Mouse (Mus musculus): ENCODE data around the gene Shcbp1l.

Gene Shcbp1l

GRCm38 (mm10) chr1:153486120-153486519 lies 61.2 kb downstream of the Shcbp1l start:
- in situ Hi-C loops (cut with MboI, MseI): loop anchor here (10.0 kb wide), 1 partner anchor 1721 kb away; no protein-coding TSS in a partner anchor

GRCm38 (mm10) chr1:153486767-153487499 lies 62.0 kb downstream of the Shcbp1l start:
- in situ Hi-C loops (cut with MboI, MseI): loop anchor here (10.0 kb wide), 1 partner anchor 1722 kb away; no protein-coding TSS in a partner anchor

DNA sequence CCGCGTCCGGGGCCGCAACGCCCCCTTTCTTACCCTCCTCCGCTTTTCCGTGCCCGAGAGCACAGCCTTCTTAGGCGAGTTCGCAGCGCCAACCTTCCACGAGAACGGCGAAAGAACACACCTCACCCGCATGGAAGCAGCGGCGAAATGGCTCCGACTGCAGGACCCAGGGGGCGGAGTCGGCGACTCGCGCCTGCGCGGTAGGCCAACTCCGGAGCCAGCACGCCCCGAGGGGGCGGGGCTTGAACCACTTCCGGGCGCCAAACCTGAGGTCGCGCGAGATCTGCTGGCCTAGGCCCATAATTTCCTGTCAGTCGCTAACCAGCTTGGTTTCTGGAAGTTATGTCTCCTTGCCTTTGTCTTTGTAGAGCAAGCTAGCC lies 62.5 kb downstream of the Shcbp1l start, which contains the start of gene Dhx9:
TSS of gene Dhx9 (minus strand) at position 161 of the 380 bp plus-strand sequence.
- in situ Hi-C loops (cut with MboI, MseI): loop anchor here (10.0 kb wide), 1 partner anchor 1723 kb away; no protein-coding TSS in a partner anchor

- in situ Hi-C loops (cut with MboI, MseI): loop anchor here (10.0 kb wide), 1 partner anchor 1724 kb away; no protein-coding TSS in a partner anchor
Observed at GRCm38 (mm10) chr1:153489132-153489531, 64.2 kb downstream of the Shcbp1l start.

DNA sequence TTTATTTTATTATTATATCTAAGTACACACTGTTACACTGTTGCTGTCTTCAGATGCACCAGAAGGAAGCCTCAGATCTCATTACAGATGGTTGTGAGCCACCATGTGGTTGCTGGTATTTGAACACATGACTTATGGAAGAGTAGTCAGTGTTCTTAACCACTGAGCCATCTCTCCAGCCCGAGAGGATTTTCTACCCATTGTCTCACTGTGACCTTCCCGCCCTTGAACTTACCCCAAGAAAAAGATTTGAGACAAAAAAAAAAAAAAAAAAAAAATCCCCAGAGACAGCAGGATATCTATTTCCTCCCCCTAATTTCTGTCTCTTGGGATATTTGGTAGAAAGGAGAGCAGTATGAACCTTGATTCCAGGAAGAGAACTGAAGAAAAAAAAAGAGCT lies 64.6 kb downstream of the Shcbp1l start:
- in situ Hi-C loops (cut with MboI, MseI): loop anchor here (10.0 kb wide), 1 partner anchor 1725 kb away; no protein-coding TSS in a partner anchor

DNA sequence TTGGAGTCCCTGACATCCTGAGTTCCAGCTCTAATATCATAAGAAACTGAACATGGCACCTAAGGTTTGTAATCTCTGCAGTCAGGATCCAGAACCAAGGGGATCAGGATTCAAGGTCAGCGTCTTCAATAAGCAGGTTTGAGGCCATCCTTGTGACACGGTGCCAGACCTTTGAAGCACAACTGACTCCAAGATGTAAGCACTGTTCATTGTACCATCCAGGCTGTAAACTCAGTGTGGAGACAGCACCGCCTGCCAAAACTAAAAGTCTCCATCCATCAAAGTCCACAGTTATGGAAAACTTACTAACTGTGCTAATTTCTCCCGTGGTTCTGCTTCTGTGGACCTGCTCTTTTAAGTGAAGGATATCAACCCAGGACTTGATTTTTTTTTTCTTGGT lies 65.0 kb downstream of the Shcbp1l start:
- in situ Hi-C loops (cut with MboI, MseI): loop anchor here (10.0 kb wide), 2 partner anchors 1725 to 1935 kb away; no protein-coding TSS in a partner anchor

- in situ Hi-C loops (cut with MboI, MseI): loop anchor here (10.0 kb wide), 1 partner anchor 1937 kb away; no protein-coding TSS in a partner anchor
Observed at GRCm38 (mm10) chr1:153491345-153491744, 66.4 kb downstream of the Shcbp1l start.

DNA sequence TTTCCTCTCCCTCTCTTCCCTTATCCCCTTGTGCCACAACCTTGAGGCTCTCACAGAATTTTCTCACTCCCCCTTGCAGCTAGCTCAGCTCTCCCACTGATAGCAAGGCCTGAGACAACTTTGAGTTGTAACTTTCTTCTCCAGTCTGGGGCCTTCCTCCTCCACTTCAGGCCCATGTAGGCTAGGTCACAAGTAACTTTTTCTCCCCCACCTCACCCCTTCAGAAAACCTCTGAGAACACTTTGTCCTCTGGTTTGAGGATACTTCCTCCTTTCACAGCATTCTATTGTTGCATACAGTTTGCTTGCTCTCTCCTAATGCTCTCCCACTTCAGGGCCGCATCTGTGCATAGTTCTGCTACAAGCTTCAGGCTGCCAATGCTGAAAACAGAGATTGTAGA lies 66.9 kb downstream of the Shcbp1l start:
- in situ Hi-C loops (cut with MboI, MseI): loop anchor here (10.0 kb wide), 1 partner anchor 1937 kb away; no protein-coding TSS in a partner anchor

GRCm38 (mm10) chr1:153493338-153493737 lies 68.4 kb downstream of the Shcbp1l start:
- in situ Hi-C loops (cut with MboI, MseI): loop anchor here (10.0 kb wide), 1 partner anchor 1939 kb away; no protein-coding TSS in a partner anchor

DNA sequence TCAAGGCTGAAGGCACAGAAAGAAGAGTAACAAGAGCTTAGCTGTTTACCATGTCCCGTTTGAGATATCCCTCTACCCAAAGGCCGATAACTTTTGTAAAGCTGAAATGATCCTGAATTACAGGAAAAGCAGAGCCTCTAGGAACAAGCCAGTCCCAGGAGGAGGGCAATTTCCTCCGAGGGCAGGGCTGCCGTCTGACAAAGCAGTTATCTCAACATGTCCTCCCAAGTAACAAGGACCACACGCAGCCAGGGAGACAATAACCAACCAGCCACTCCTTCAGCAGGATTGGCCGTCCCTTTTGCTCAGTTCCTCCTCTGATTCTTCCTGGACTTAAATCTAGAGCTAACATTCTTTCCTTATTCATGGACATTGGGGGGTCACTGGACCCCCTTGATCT lies 69.0 kb downstream of the Shcbp1l start:
- in situ Hi-C loops (cut with MboI, MseI): loop anchor here (10.0 kb wide), 1 partner anchor 1939 kb away; no protein-coding TSS in a partner anchor

GRCm38 (mm10) chr1:153496030-153496429 lies 71.1 kb downstream of the Shcbp1l start:
- in situ Hi-C loops (cut with MboI, MseI): loop anchor here (10.0 kb wide), 1 partner anchor 1941 kb away; no protein-coding TSS in a partner anchor

- in situ Hi-C loops (cut with MboI, MseI): no loop called here
Observed at GRCm38 (mm10) chr1:153500030-153500429, 75.1 kb downstream of the Shcbp1l start.

DNA sequence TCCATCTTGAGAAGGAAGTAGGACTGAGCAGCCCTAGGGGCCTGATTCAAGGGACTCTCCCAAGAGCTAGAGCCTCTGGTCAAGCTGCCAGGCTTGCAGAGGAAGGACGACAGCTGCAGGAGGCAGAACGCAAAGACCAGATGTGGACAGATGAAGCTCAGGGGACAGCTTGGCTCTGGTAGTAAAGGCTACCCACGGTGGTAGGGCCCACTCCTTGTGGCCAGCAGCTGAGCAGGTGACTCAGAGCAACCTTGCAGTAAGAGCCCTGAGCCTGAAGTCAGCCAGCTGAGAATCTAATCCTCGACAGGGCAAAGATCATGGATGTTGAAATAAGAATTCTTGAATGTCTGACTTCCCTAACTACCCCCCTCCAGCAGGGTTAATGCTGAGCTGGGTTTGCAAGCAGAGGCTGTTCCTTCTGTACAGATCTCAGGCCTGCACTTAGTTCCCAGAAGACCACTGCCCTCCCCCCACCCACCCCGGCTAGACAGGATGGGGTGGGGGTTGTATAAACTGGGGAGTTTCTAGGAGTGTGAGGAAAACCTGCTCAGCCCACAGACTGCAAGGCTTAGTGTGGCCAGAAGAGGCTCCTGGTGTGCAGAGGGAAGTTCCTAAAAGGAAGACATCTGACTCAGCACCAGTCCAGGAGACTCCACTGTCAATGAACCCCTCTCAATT lies 76.8 kb downstream of the Shcbp1l start:
- in situ Hi-C loops (cut with MboI, MseI): no loop called here

Data from T-helper 1 cell (primary cell).